Mouse (Mus musculus) induced T-regulatory cell, adult 2 months (primary cell): ENCODE measurements around the gene Adgrg1.

Source experiments
- DNase-seq: peaks from one replicate; pipeline ENCODE4 v3.0.0-alpha.2; 2012; ENCODE audit warnings: low read depth

The Adgrg1 gene

DNA sequence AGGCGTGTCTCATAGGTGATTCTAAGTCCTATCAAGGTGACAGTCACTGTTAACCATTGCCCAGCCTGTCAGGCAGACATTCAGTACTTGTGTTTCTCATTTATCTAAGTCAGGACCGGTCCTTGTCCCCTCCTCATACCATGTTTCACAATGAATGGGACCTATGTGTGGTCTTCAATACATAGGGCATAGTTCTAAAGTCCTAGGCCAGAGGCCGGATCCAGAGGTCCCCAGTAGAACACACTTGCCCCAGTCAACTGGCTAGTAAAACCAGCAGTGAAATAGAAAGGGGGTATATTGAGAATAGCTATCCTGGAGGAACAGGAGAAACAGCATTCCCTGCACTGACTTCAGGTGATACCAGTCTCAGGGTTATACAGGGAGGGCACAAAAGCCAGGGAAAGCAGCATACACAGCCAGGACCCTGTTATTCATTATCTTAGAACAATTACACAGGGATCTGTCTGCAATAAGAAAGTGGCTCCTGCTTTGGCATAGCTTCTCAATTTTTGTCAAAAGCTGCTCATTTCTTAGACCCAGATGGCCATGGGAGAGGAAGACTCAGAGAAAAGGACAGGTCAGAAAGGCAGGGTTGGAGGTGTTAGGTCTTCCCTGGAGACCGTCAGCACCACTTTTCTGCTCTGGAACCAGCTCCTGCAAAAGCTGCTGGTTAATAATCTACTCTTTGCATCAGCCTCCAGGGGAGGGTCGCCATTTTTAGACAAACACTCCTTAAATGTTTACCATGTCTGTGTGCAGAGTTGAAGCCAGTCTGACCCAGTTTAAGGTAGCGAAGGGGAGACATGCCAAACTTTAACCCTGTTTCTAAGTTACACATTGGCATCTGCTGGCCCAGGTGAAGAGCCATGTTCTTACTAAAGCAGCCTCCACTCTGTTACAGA is 67.6 kb downstream of the Adgrg1 start:
- DNase-seq, result no peak

DNA sequence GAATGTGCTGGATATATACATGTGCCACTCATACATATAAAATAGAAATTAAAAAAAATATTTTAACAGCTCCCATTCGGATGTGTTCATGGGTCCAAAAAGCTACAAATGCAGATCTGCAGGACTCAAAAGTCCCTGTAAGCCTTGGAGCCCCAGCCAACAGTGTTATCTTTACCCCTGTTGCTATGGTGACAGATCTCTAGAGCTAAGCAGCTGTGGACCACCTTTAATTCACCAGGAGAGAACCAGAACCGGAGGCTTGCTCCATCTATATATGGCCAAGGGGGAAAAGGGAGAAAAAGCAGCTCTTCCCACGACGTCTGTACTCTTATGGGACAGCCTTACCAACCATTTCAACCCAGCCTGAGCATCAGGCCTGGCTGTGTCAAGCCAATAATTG is 70.3 kb downstream of the Adgrg1 start:
- no peak for DNase-seq

GRCm38 (mm10) chr8:95046982-95047381 is 72.4 kb downstream of the Adgrg1 start:
- no peak for DNase-seq

GRCm38 (mm10) chr8:95047884-95048680 is 73.5 kb downstream of the Adgrg1 start:
- no peak for DNase-seq

GRCm38 (mm10) chr8:95049636-95050035 is 75.1 kb downstream of the Adgrg1 start:
- DNase-seq, result no peak

GRCm38 (mm10) chr8:95054438-95054837 is 79.9 kb downstream of the Adgrg1 start:
- no peak for DNase-seq

DNA sequence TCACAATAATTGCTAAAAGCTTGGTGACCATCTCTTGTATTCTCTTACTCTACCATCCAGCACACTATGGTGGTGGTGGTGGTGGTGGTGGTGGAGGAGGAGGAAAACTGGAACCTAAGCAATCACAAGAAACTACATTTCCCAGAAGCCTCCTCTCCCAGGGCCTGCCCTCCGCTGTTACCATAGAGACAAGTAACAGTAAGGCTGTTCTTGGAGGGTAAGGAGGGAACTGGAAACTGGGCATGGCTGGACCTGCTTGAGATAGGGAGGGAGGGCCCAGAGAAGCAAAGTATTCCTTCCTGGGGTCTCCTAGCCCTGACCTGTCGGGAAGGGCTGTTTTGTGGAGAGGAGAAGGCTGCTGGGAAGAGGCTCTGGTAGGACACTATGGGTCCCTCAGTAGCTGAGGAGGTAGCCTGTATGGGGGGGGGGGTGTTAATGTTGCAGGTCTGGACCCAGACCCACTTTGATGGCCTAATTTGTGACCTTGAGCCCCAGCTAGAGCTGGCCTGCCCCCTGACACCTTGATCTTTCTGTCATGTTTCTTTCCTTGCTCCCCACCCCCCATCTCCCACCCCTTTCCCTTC is 80.5 kb downstream of the Adgrg1 start, which contains the start of gene Drc7:
Gene Drc7 (plus strand): TSS at position 177 of the 584 bp plus-strand sequence.
- no peak for DNase-seq

- no peak for DNase-seq
Observed at GRCm38 (mm10) chr8:95056414-95056813, 81.9 kb downstream of the Adgrg1 start.

DNA sequence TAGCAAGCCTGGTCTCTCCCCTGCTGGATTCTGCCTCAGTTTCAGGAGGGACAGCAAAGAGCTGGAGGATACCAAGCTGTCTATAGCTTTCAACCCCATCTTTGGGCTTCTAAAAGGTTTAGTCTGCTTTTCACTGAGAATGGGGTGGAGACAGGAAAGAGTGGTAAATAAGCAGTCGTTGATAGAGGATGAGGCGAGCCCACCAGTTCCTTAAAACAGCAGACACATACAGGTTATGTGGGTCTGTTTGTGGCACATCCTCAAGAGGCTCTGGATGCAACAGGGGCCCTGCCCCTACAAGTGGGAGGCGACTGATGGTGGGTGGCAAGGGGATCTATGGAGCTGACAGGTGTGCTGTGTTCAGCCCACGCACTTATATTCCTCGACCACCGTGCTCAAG is 84.1 kb downstream of the Adgrg1 start:
- DNase-seq, result no peak

DNA sequence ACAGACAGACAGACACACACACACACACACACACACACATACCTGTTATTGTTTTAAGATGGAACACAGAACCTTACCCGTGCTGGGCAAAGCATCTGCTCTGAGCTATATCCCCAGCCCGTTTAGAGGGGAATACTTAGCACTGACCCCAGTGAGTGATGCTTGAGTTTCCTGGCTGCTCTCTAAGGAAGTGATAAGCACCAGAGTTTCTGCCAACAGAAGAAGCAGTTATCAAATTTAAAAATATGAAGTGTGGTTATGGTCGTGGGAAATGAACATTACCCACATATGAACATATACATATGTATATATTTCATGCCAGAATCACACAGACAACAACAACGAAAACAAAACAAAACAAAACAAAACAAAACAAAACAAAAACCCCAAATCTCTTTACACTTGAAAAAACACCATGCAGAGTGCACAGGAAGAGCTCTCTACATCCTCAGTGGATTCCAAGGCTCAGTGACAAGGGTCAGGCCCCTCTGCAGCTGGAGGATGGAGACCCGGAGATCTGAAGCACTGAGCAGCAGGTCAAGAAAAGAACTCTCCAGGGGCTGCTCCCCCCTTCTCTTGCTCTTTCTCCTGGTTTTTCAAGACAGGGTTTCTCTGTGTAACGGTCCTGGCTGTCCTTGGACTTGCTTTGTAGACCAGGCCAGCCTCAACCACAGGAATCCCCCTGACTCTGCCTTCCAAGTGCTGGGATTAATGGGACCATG is 85.4 kb downstream of the Adgrg1 start:
- no peak for DNase-seq
